Mouse (Mus musculus) myocyte (in vitro differentiated cells): ENCODE measurements at regions not wholly inside any gene's neighbourhood (a gene's known extent, or its start where the extent isn't known, plus 50 kb on each side); places are given as distances from the start of the nearest gene placed in this dataset.
A peak's percentile ranks its signal among the peaks of the same experiment; 100 is the strongest.

ENCODE experiments used
- E2F4 ChIP-seq: IDR thresholded peaks from one replicate; pipeline ENCODE4 v1.6.1; 2011; ENCODE audit warnings: mild to moderate bottlenecking, control low read depth, moderate library complexity; ENCODE audit not compliant: insufficient read depth
- MAX ChIP-seq: IDR thresholded peaks from one replicate; pipeline ENCODE4 v1.6.1; 2011; ENCODE audit warnings: low read depth, mild to moderate bottlenecking, control low read depth
- MYOD1 ChIP-seq, 3 experiments: IDR thresholded peaks; one replicate each; pipeline ENCODE4 v1.6.1; 2011; ENCODE audit warnings: control low read depth in 2 of 3, low read depth in 2 of 3, mild to moderate bottlenecking in 2 of 3, moderate library complexity in 1 of 3; ENCODE audit not compliant: insufficient read length in 2 of 3, control insufficient read depth in 1 of 3
- MYOG ChIP-seq, 3 experiments: IDR thresholded peaks; one replicate each; pipeline ENCODE4 v1.6.1; 2011; ENCODE audit warnings: control low read depth in 2 of 3, low read depth in 2 of 3, mild to moderate bottlenecking in 2 of 3; ENCODE audit not compliant: insufficient read length in 2 of 3, control insufficient read depth in 1 of 3, insufficient read depth in 1 of 3
- POLR2A ChIP-seq: IDR thresholded peaks from one replicate; pipeline ENCODE4 v1.6.1; 2011; ENCODE audit warnings: low read depth, mild to moderate bottlenecking, control low read depth, moderate library complexity; ENCODE audit not compliant: insufficient read length
- POLR2AphosphoS2 ChIP-seq: IDR thresholded peaks from one replicate; pipeline ENCODE4 v1.6.1; 2011; ENCODE audit warnings: low read depth, control low read depth; ENCODE audit not compliant: insufficient read length
- TCF12 ChIP-seq: IDR thresholded peaks from one replicate; pipeline ENCODE4 v1.6.1; 2011; ENCODE audit warnings: mild to moderate bottlenecking, control low read depth; ENCODE audit not compliant: poor library complexity, insufficient read depth, severe bottlenecking

- peak in 2 of 3 experiments; percentile 1 to 3 for TF ChIP-seq MYOD1 (IDR thresholded peaks at IDR 0.05; ENCODE audit: control insufficient read depth in 1 of 3, insufficient read length in 2 of 3, low read depth in 2 of 3)
- no peak for TF ChIP-seq POLR2A
- no peak for TF ChIP-seq POLR2AphosphoS2
- TF ChIP-seq MAX = no peak
- no peak for TF ChIP-seq TCF12
- TF ChIP-seq MYOG (IDR thresholded peaks at IDR 0.05; ENCODE audit: control insufficient read depth in 1 of 3, insufficient read depth in 1 of 3, insufficient read length in 2 of 3, low read depth in 2 of 3) = no peak
- TF ChIP-seq E2F4 = no peak
These were observed 392.7 kb upstream of the Prickle1 start for GRCm38 (mm10) chr15:93988367-93988766.
